Mouse (Mus musculus) neural tube, embryonic 14.5 days (tissue): ENCODE measurements around the gene Gm11733. TPM values are rescaled to one million over a fixed set of nuclear protein-coding genes. Genes with fewer than 3 reads are reported as not detected.

Experiments used
- ATAC-seq: fragments of 200-750 bp; cut with Nextera tagmentation; 2 replicates; pipeline ENCODE4 v1.8.0; 2017; ENCODE audit warnings: low read depth, mild to moderate bottlenecking, moderate TSS enrichment, moderate library complexity
- H3K27ac ChIP-seq: fragments of 300-500 bp; sonication (generic); 2 replicates; pipeline ENCODE4 v1.5.1; 2014; ENCODE audit warnings: low read depth, mild to moderate bottlenecking, control low read depth, low read length, moderate library complexity, mixed read lengths
- H3K27me3 ChIP-seq: fragments of 300-500 bp; sonication (generic); 2 replicates; pipeline ENCODE4 v1.6.1; 2014; ENCODE audit warnings: low read length; ENCODE audit not compliant: control insufficient read depth, insufficient read depth
- H3K36me3 ChIP-seq: fragments of 300-500 bp; sonication (generic); 2 replicates; pipeline ENCODE4 v1.6.1; 2014; ENCODE audit warnings: low read length, mixed read lengths; ENCODE audit not compliant: control insufficient read depth, insufficient read depth
- H3K4me1 ChIP-seq: fragments of 300-500 bp; sonication (generic); 2 replicates; pipeline ENCODE4 v1.6.1; 2014; ENCODE audit warnings: low read length; ENCODE audit not compliant: control insufficient read depth, insufficient read depth
- H3K4me2 ChIP-seq: fragments of 300-500 bp; sonication (generic); 2 replicates; pipeline ENCODE4 v1.6.1; 2014; ENCODE audit warnings: mild to moderate bottlenecking, low read depth, low read length, control low read depth
- H3K4me3 ChIP-seq: fragments of 300-500 bp; sonication (generic); 2 replicates; pipeline ENCODE4 v1.5.1; 2014; ENCODE audit warnings: low read depth, low read length, control low read depth, mixed read lengths
- H3K9ac ChIP-seq: fragments of 300-500 bp; sonication (generic); replicated peaks from 2 replicates; pipeline ENCODE4 v1.6.1; 2014; ENCODE audit warnings: low read depth, mild to moderate bottlenecking, control low read depth, low read length, mixed read lengths
- H3K9me3 ChIP-seq: fragments of 300-500 bp; sonication (generic); 2 replicates; pipeline ENCODE4 v1.6.1; 2016; ENCODE audit warnings: low read length; ENCODE audit not compliant: control insufficient read depth
- WGBS: fragments of 180-500 bp; shearing (Covaris S2); extraction: QIAGEN DNeasy Blood & Tissue Kit; methylation state at CpG from one replicate; pipeline ENCODE4 v1.1.7; 2014; 5-methylcytosine and 5-hydroxymethylcytosine counted together
- polyA plus RNA-seq: library from polyadenylated mRNA; unstranded; fragments of >200 nt; fragmentation: Nextera tagmentation; extraction: Ambion mirVana; gene quantifications from 2 replicates; pipeline ENCODE4 v1.2.1, GENCODE M21; 2014

Gene Gm11733
- polyA plus RNA-seq, 1 experiment from 2014 or later: not detected

GRCm38 (mm10) chr11:117516422-117516796 lies 32.2 kb downstream of the Gm11733 start:
- Histone ChIP-seq H3K9me3 (no peaks in the 10 kb centered on the region), H3K4me1 (no peaks in the 10 kb centered on the region), H3K27ac (no peak overlapping the region), H3K27me3 (no peaks in the 10 kb centered on the region), H3K4me3 (no peak overlapping the region), H3K36me3 (no peaks in the 10 kb centered on the region), H3K9ac (no peak overlapping the region), H3K4me2 (no peak overlapping the region)
- 96% methylated on average over 3 of the region's 3 CpGs for WGBS
- no peak for ATAC-seq

DNA sequence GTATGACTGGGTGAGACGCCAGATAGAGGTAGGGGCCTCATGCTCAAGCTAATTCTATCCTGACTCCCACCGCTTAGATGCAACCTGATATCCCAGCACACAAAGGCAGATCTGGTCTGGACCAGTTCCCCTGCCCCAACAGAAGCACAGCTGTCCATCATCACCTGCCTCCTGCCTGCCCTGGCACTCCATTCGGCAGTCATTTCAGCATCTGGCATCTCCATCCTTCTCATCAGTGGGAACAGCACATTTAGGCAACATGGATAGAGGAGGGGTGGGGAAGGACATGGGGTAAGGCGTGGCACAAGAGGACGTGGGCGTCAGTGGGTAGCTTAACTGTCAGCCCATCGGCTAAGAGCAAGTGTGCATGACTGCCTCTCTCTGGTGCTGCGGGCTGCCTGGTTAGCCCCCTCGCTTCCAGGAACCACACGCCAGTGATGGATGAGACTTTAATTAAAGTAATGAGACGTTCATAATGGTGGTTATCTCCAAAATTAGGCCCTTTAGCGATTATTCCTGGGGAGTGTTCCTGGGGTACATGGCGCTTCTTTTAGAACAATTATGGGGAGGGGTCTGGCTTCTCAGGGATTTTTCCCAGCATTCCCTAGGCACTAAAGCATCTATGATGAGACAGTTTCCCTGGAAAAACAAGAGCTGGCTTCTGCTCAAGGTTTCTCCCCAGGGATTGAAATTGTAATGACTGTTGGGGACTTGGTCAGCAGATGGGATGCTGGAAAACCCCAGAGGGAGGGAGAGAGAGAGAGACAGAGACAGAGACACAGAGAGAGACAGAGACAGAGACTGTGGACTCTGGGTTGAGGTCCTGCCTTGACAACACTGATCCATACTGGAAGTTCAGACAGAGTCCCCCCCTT lies 38.0 kb downstream of the Gm11733 start:
- no peak overlapping the region for H3K9ac ChIP-seq
- peaks cover 26% of the 10 kb centered on the region for H3K4me1 ChIP-seq
- no peak overlapping the region for H3K4me3 ChIP-seq
- ATAC-seq: no peak
- peak overlapping the region; percentile 77; the same call in 1 of the 2 replicates for H3K27ac ChIP-seq
- H3K9me3 ChIP-seq: no peaks in the 10 kb centered on the region
- no peaks in the 10 kb centered on the region for H3K36me3 ChIP-seq
- WGBS: 43% methylated on average over 13 of the region's 13 CpGs
- H3K4me2 ChIP-seq: no peak overlapping the region
- no peaks in the 10 kb centered on the region for H3K27me3 ChIP-seq

DNA sequence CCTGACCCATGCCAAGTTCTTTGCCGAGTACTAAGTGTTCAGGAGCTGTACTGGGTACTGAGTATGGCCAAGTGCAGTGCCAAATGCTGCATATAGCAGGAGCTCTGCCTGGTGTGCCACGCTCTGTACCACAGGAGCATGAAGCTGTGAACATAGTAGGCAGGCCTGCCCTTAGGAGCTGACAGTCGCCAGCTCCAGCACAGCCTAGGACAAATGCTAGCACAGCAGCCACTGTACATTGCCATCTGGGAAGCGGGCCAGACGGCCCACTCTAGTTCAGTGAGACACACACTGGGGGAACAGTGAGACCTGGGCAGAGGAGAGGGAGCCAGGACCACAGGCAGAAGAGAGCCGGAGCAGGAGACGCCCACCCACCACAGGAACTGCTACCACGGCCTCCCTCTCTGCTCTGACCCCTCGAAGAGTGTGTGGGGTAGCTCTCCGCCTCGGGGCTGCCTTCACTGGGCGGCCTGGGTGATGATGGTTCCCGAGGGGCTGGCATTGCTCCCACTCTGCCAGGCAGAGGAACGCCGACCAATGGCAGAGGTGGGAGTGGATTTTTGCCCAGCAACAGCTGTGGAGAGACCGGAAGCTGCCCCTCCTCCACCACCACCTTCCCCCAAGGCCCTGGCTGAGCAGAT lies 38.8 kb downstream of the Gm11733 start:
- Histone ChIP-seq H3K4me3 (no peak overlapping the region), H3K27ac (peak overlapping the region; percentile 77), H3K9me3 (no peaks in the 10 kb centered on the region), H3K9ac (0 out of 2 replicates have a peak overlapping the region, but pooled peaks have one; percentile 25), H3K4me1 (peaks cover 26% of the 10 kb centered on the region), H3K36me3 (no peaks in the 10 kb centered on the region), H3K4me2 (no peak overlapping the region; the same call in 1 of the 2 replicates), H3K27me3 (no peaks in the 10 kb centered on the region)
- ATAC-seq: peak; percentile 83
- WGBS: 31% methylated on average over 16 of the region's 16 CpGs

DNA sequence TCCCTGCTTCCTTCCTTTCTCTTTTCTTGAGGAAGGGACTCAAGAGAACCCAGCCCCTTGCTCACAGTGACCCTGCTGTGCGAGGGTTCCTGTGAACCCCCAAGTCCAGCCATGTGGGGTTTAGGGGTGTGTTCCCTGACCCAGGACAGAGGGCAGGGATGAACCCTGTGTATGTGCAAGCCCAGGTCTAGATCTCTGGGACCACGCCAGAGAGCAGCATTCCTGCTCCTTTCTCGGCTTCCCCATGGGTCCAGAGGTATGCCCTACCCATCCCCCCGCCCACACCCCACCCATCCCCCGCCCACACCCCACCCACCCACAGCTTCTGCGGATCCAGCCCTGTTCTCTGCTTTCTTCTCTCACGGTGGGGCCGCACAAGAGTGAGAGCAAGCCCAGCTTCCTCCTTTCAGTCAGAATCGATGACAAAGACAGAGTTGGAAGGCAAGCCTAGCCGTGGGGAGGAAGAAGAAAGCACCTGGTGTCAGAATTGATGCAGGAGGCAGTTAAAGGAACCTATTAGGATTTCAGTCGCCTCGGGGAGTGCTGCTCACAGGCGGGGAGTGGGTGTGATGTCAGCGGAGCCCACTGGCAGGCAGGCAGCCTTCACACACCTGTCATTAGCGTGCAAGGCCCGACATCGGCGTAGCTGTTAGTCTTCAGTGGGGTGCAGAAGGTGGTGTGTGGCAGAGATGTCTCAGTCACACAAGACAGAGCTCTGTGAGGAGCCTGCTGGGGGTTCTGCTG lies 41.6 kb downstream of the Gm11733 start:
- peak overlapping the region; percentile 16; the same call in 1 of the 2 replicates for H3K9ac ChIP-seq
- H3K9me3 ChIP-seq: no peaks in the 10 kb centered on the region
- H3K4me2 ChIP-seq: no peak overlapping the region
- peak overlapping the region; percentile 34; the same call in 1 of the 2 replicates for H3K27ac ChIP-seq
- H3K36me3 ChIP-seq: no peaks in the 10 kb centered on the region
- WGBS: 12% methylated on average over 18 of the region's 18 CpGs
- H3K27me3 ChIP-seq: no peaks in the 10 kb centered on the region
- peaks cover 26% of the 10 kb centered on the region for H3K4me1 ChIP-seq
- ATAC-seq: no peak
- no peak overlapping the region for H3K4me3 ChIP-seq

- Histone ChIP-seq H3K36me3 (no peaks in the 10 kb centered on the region), H3K4me3 (no peak overlapping the region), H3K27ac (no peak overlapping the region), H3K4me1 (peaks cover 6% of the 10 kb centered on the region), H3K9me3 (no peaks in the 10 kb centered on the region), H3K4me2 (no peak overlapping the region), H3K9ac (no peak overlapping the region), H3K27me3 (no peaks in the 10 kb centered on the region)
- ATAC-seq: no peak
- 27% methylated on average over 10 of the region's 10 CpGs for WGBS
Measured at GRCm38 (mm10) chr11:117532374-117532773, 48.2 kb downstream of the Gm11733 start.

- H3K27ac ChIP-seq: no peak overlapping the region
- no peak overlapping the region for H3K4me2 ChIP-seq
- no peaks in the 10 kb centered on the region for H3K9me3 ChIP-seq
- H3K36me3 ChIP-seq: no peaks in the 10 kb centered on the region
- H3K9ac ChIP-seq: no peak overlapping the region
- H3K4me3 ChIP-seq: no peak overlapping the region
- H3K4me1 ChIP-seq: peaks cover 6% of the 10 kb centered on the region
- no peak for ATAC-seq
- no peaks in the 10 kb centered on the region for H3K27me3 ChIP-seq
- 72% methylated on average over 10 of the region's 10 CpGs for WGBS
Measured at GRCm38 (mm10) chr11:117534912-117535311, 50.7 kb downstream of the Gm11733 start.

- peaks cover 13% of the 10 kb centered on the region for H3K4me1 ChIP-seq
- no peak overlapping the region for H3K4me3 ChIP-seq
- no peaks in the 10 kb centered on the region for H3K36me3 ChIP-seq
- WGBS: 26% methylated on average over 9 of the region's 9 CpGs
- H3K9me3 ChIP-seq: no peaks in the 10 kb centered on the region
- no peak for ATAC-seq
- H3K4me2 ChIP-seq: no peak overlapping the region
- no peaks in the 10 kb centered on the region for H3K27me3 ChIP-seq
- H3K27ac ChIP-seq: no peak overlapping the region
- no peak overlapping the region for H3K9ac ChIP-seq
Measured at GRCm38 (mm10) chr11:117535491-117536304, 51.5 kb downstream of the Gm11733 start.

DNA sequence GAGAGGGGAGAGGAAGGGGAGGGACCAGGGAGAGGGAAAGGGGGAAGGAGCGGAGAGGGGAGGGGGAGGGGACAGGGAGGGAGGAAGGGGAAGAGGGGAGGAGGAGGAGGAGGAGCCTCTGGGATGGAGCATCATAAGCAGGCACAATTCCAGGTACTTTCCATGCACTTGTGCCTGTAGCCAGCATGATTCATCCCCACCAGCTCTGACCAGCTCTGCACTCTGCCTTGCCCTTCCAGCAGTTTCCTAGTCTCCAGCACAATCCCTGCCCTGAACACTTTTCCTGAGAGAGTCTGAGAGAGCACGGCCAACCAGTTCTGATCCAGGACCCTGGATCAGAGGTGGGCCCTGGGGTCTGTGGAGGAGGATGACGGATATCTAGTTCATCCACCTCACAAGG lies 52.4 kb downstream of the Gm11733 start:
- Histone ChIP-seq H3K4me3 (no peak overlapping the region), H3K27me3 (no peaks in the 10 kb centered on the region), H3K9me3 (no peaks in the 10 kb centered on the region), H3K9ac (no peak overlapping the region), H3K4me2 (no peak overlapping the region), H3K4me1 (peaks cover 22% of the 10 kb centered on the region), H3K27ac (no peak overlapping the region), H3K36me3 (no peaks in the 10 kb centered on the region)
- ATAC-seq: no peak
- WGBS: 60% methylated on average over 3 of the region's 3 CpGs
